Comparison of ENCODE assay signal across 15 mouse cellular contexts in genomic region chr2:57266679-57267393, GRCm38 (mm10). TPM values are rescaled to one million over a fixed set of nuclear protein-coding genes. Genes with fewer than 3 reads are reported as not detected.
A peak's percentile ranks its signal among the peaks of the same experiment; 100 is the strongest.
DNase-seq lines count a peak whose midpoint lies in the region; ATAC-seq lines count a peak whose summit lies in the region.
"Had no signal": no experiment of that assay in that cellular context is flagged by ENCODE, and none has a peak within 500 bp of the region (broad histone marks: within the 10 kb centered on the region; RNA-seq: fewer than 3 reads in every experiment).

No protein-coding gene starts in this region.

- no peak overlapping the region for H3K4me2 ChIP-seq in heart, embryonic 14.5 days (ENCODE audit: low read length)
- no peak overlapping the region for H3K4me2 ChIP-seq in heart, embryonic 12.5 days
- H3K4me2 ChIP-seq in hindbrain, embryonic 14.5 days (replicated peaks): no peak overlapping the region
- no peak overlapping the region for H3K4me2 ChIP-seq in neural tube, embryonic 14.5 days (ENCODE audit: low read depth, low read length)

- H3K4me1 ChIP-seq in heart, embryonic 14.5 days (ENCODE audit: control insufficient read depth in 2 of 2, insufficient read depth in 2 of 2, low read length in 2 of 2): peaks cover 0 to 5% of the 10 kb centered on the region in 2 experiments; a peak in 1 of 4 replicates
- H3K4me1 ChIP-seq in heart, embryonic 12.5 days (replicated peaks): peaks cover 11% of the 10 kb centered on the region
- peaks cover 19% of the 10 kb centered on the region for H3K4me1 ChIP-seq in embryonic facial prominence, embryonic 10.5 days
- H3K4me1 ChIP-seq in hindbrain, embryonic 14.5 days (replicated peaks; ENCODE audit: control insufficient read depth, insufficient read depth, low read length): no peaks in the 10 kb centered on the region
- no peaks in the 10 kb centered on the region for H3K4me1 ChIP-seq in neural tube, embryonic 14.5 days (ENCODE audit: control insufficient read depth, insufficient read depth, low read length)

- intact Hi-C loops in heart, postnatal 25 days (cut with DNase I): no loop called here

- no peaks in the 10 kb centered on the region for H3K9me3 ChIP-seq in heart, embryonic 14.5 days (ENCODE audit: control insufficient read depth, low read length)
- H3K9me3 ChIP-seq in heart, embryonic 12.5 days (replicated peaks): 0 out of 2 replicates have a peak, but pooled peaks cover 3% of the 10 kb centered on the region
- H3K9me3 ChIP-seq in embryonic facial prominence, embryonic 10.5 days: no peaks in the 10 kb centered on the region
- no peaks in the 10 kb centered on the region for H3K9me3 ChIP-seq in hindbrain, embryonic 14.5 days (ENCODE audit: control insufficient read depth, low read length)
- no peaks in the 10 kb centered on the region for H3K9me3 ChIP-seq in neural tube, embryonic 14.5 days (ENCODE audit: control insufficient read depth, low read length)

- WGBS in heart, embryonic 14.5 days: 86% methylated on average over 4 of the region's 4 CpGs
- 81% methylated on average over 4 of the region's 4 CpGs for WGBS in heart, embryonic 12.5 days
- WGBS in embryonic facial prominence, embryonic 10.5 days: 61% methylated on average over 4 of the region's 4 CpGs
- 37% methylated on average over 4 of the region's 4 CpGs for WGBS in hindbrain, embryonic 14.5 days
- WGBS in neural tube, embryonic 14.5 days: 44% methylated on average over 4 of the region's 4 CpGs

- no peaks in the 10 kb centered on the region for H3K27me3 ChIP-seq in heart, embryonic 14.5 days (ENCODE audit: control insufficient read depth, insufficient read depth, low read length)
- no peaks in the 10 kb centered on the region for H3K27me3 ChIP-seq in heart, embryonic 12.5 days (replicated peaks)
- no peaks in the 10 kb centered on the region for H3K27me3 ChIP-seq in embryonic facial prominence, embryonic 10.5 days (replicated peaks; ENCODE audit: low read depth, poor library complexity, severe bottlenecking)
- no peaks in the 10 kb centered on the region for H3K27me3 ChIP-seq in hindbrain, embryonic 14.5 days (ENCODE audit: control insufficient read depth, insufficient read depth, low read length)
- no peaks in the 10 kb centered on the region for H3K27me3 ChIP-seq in neural tube, embryonic 14.5 days (ENCODE audit: control insufficient read depth, insufficient read depth, low read length)

- ATAC-seq in heart, embryonic 14.5 days (ENCODE audit: insufficient number of reproducible peaks, insufficient read depth, low FRiP score, low read depth): no peak
- ATAC-seq in heart, embryonic 12.5 days (ENCODE audit: insufficient number of reproducible peaks, low FRiP score): no peak
- no peak for ATAC-seq in hindbrain, embryonic 14.5 days (ENCODE audit: low FRiP score)
- ATAC-seq in neural tube, embryonic 14.5 days (ENCODE audit: low read depth): peak; percentile 21; the same call in 1 of the 2 replicates

- H3K4me3 ChIP-seq in heart, embryonic 14.5 days (ENCODE audit: control insufficient read depth in 1 of 2, insufficient read depth in 1 of 2, low read depth in 1 of 2, low read length in 2 of 2): no peak overlapping the region
- H3K4me3 ChIP-seq in heart, embryonic 12.5 days: no peak overlapping the region
- no peak overlapping the region for H3K4me3 ChIP-seq in embryonic facial prominence, embryonic 10.5 days
- H3K4me3 ChIP-seq in hindbrain, embryonic 14.5 days (replicated peaks; ENCODE audit: low read length): no peak overlapping the region
- H3K4me3 ChIP-seq in neural tube, embryonic 14.5 days (ENCODE audit: low read depth, low read length): no peak overlapping the region

- no peaks in the 10 kb centered on the region for H3K36me3 ChIP-seq in heart, embryonic 14.5 days (ENCODE audit: control insufficient read depth, insufficient read depth, low read length)
- no peaks in the 10 kb centered on the region for H3K36me3 ChIP-seq in heart, embryonic 12.5 days
- 0 out of 2 replicates have a peak, but pooled peaks cover 2% of the 10 kb centered on the region for H3K36me3 ChIP-seq in embryonic facial prominence, embryonic 10.5 days (replicated peaks)
- H3K36me3 ChIP-seq in hindbrain, embryonic 14.5 days (replicated peaks; ENCODE audit: control insufficient read depth, insufficient read depth): no peaks in the 10 kb centered on the region
- no peaks in the 10 kb centered on the region for H3K36me3 ChIP-seq in neural tube, embryonic 14.5 days (ENCODE audit: control insufficient read depth, insufficient read depth, low read length)

- H3K9ac ChIP-seq in heart, embryonic 14.5 days (ENCODE audit: low read length): peak overlapping the region; percentile 16; the same call in 1 of the 2 replicates
- no peak overlapping the region for H3K9ac ChIP-seq in heart, embryonic 12.5 days
- no peak overlapping the region for H3K9ac ChIP-seq in hindbrain, embryonic 14.5 days
- H3K9ac ChIP-seq in neural tube, embryonic 14.5 days (replicated peaks; ENCODE audit: low read depth, low read length): no peak overlapping the region
- H3K9ac ChIP-seq: liver, embryonic 14.5 days had no signal

- no peak overlapping the region for H3K27ac ChIP-seq in heart, embryonic 14.5 days (replicated peaks in 1 of 2; ENCODE audit: control insufficient read depth in 1 of 2, insufficient read depth in 1 of 2, low read depth in 2 of 2, low read length in 2 of 2)
- H3K27ac ChIP-seq in heart, embryonic 12.5 days (ENCODE audit: poor library complexity, severe bottlenecking): no peak overlapping the region
- peak overlapping the region; percentile 75 for H3K27ac ChIP-seq in embryonic facial prominence, embryonic 10.5 days (replicated peaks)
- 0 out of 2 replicates have a peak overlapping the region, but pooled peaks have one; percentile 47 for H3K27ac ChIP-seq in hindbrain, embryonic 14.5 days
- H3K27ac ChIP-seq in neural tube, embryonic 14.5 days (ENCODE audit: low read depth, low read length): no peak overlapping the region
- H3K27ac ChIP-seq: liver, embryonic 14.5 days had no signal

- DNase-seq in embryonic facial prominence, embryonic 10.5 days (ENCODE audit: low spot score): no peak
- DNase-seq in hindbrain, embryonic 14.5 days (ENCODE audit: low spot score): no peak
- DNase-seq in liver: no peak
- DNase-seq in left cerebral cortex, adult 8-10 months (ENCODE audit: low spot score in 2 of 2): no peak
- DNase-seq in heart, postnatal 25 days (ENCODE audit: low spot score): no peak
- DNase-seq: adrenal gland, adult 8-10 months; cerebellum, adult 11 months; gastrocnemius, postnatal 36 days; heart, postnatal 14 days; lung, postnatal 36 days; right cerebral cortex, postnatal 25 days had no signal

RNA-seq across cellular contexts. Expression of gene Gpd2, which starts 29.4 kb away (rescaled TPM):
- 12.7 and 13.3 TPM in 2 replicates for polyA plus RNA-seq in heart, embryonic 14.5 days (2014; fragmentation: Nextera tagmentation; extraction: Ambion mirVana)
- 14.9 and 16.6 TPM in 2 replicates for polyA plus RNA-seq in heart, embryonic 12.5 days (2016; fragmentation: Nextera tagmentation; extraction: Ambion mirVana)
- polyA plus RNA-seq in embryonic facial prominence, embryonic 10.5 days (2016; fragmentation: Nextera tagmentation; extraction: Ambion mirVana): 20.4 and 25.0 TPM in 2 replicates
- 23.0 and 29.9 TPM in 2 replicates for polyA plus RNA-seq in hindbrain, embryonic 14.5 days (2014; fragmentation: Nextera tagmentation; extraction: Ambion mirVana)
- polyA plus RNA-seq in neural tube, embryonic 14.5 days (2014; fragmentation: Nextera tagmentation; extraction: Ambion mirVana): 21.1 and 22.5 TPM in 2 replicates
- total RNA-seq in left cerebral cortex, adult 8-10 months (2022): 100 to 1,000 TPM in 2 of 4 experiments, 10 to 100 TPM in 2; 88.2 to 103 (median 100.0) TPM
- 10 to 100 TPM; 14.6 to 17.4 TPM for total RNA-seq in heart, postnatal 25 days (2021)

Comparison
In these comparisons a context has a peak if more than half of its experiments do, and no peak if none do; other contexts are left out.
1. H3K27ac ChIP-seq: peak in embryonic facial prominence, embryonic 10.5 days (single experiment) and hindbrain, embryonic 14.5 days (single experiment); none in heart, embryonic 14.5 days (0 of 2), heart, embryonic 12.5 days (single experiment) and neural tube, embryonic 14.5 days (single experiment).